Mouse (Mus musculus) forebrain, embryonic 12.5 days (tissue): Measurements from ENCODE around the gene Ccdc85b. TPM values are rescaled to one million over a fixed set of nuclear protein-coding genes. Genes with fewer than 3 reads are reported as not detected.

Source experiments
- ATAC-seq: fragments of 200-750 bp; cut with Nextera tagmentation; 2 replicates; pipeline ENCODE4 v1.8.0; 2017; ENCODE audit warnings: moderate TSS enrichment; ENCODE audit not compliant: low FRiP score
- H3K27ac ChIP-seq: fragments of 300-500 bp; sonication (generic); 2 replicates; pipeline ENCODE4 v1.5.1; 2016; ENCODE audit warnings: mild to moderate bottlenecking
- H3K27me3 ChIP-seq: fragments of 300-500 bp; sonication (generic); 2 replicates; pipeline ENCODE4 v1.6.1; 2016; ENCODE audit warnings: mild to moderate bottlenecking
- H3K36me3 ChIP-seq: fragments of 300-500 bp; sonication (generic); replicated peaks from 2 replicates; pipeline ENCODE4 v1.6.1; 2016; ENCODE audit warnings: mild to moderate bottlenecking
- H3K4me1 ChIP-seq: fragments of 300-500 bp; sonication (generic); 2 replicates; pipeline ENCODE4 v1.6.1; 2016
- H3K4me2 ChIP-seq: fragments of 300-500 bp; sonication (generic); 2 replicates; pipeline ENCODE4 v1.6.1; 2016; ENCODE audit warnings: mild to moderate bottlenecking, moderate library complexity
- H3K4me3 ChIP-seq: fragments of 300-500 bp; sonication (generic); replicated peaks from 2 replicates; pipeline ENCODE4 v1.5.1; 2016; ENCODE audit warnings: mild to moderate bottlenecking
- H3K9ac ChIP-seq: fragments of 300-500 bp; sonication (generic); 2 replicates; pipeline ENCODE4 v1.6.1; 2016; ENCODE audit warnings: mild to moderate bottlenecking
- H3K9me3 ChIP-seq: fragments of 300-500 bp; sonication (generic); 2 replicates; pipeline ENCODE4 v1.6.1; 2016
- WGBS: fragments of 180-500 bp; shearing (Covaris S2); methylation state at CpG from one replicate; pipeline ENCODE4 v1.1.7; 2016; 5-methylcytosine and 5-hydroxymethylcytosine counted together
- polyA plus RNA-seq: library from polyadenylated mRNA; unstranded; fragments of >200 nt; fragmentation: Nextera tagmentation; extraction: Ambion mirVana; gene quantifications from 2 replicates; pipeline ENCODE4 v1.2.1, GENCODE M21; 2016

The Ccdc85b gene
- polyA plus RNA-seq, 1 experiment from 2014 or later, result 9.0 TPM

- H3K27me3 ChIP-seq, result peaks cover 2% of the 10 kb centered on the region; the same call in 1 of the 2 replicates
- no peak for ATAC-seq
- WGBS, result 93% methylated on average over 13 of the region's 13 CpGs
- peaks cover 36% of the 10 kb centered on the region for H3K4me1 ChIP-seq
- peaks cover 20% of the 10 kb centered on the region for H3K36me3 ChIP-seq
- 0 out of 2 replicates have a peak overlapping the region, but pooled peaks have one; percentile 19 for H3K27ac ChIP-seq
- H3K9me3 ChIP-seq, result no peaks in the 10 kb centered on the region
- H3K4me2 ChIP-seq, result peak overlapping the region; percentile 83; the same call in 1 of the 2 replicates
- no peak overlapping the region for H3K4me3 ChIP-seq
- H3K9ac ChIP-seq, result no peak overlapping the region
These were observed 30.9 kb downstream of the Ccdc85b start for GRCm38 (mm10) chr19:5426640-5427290.

DNA sequence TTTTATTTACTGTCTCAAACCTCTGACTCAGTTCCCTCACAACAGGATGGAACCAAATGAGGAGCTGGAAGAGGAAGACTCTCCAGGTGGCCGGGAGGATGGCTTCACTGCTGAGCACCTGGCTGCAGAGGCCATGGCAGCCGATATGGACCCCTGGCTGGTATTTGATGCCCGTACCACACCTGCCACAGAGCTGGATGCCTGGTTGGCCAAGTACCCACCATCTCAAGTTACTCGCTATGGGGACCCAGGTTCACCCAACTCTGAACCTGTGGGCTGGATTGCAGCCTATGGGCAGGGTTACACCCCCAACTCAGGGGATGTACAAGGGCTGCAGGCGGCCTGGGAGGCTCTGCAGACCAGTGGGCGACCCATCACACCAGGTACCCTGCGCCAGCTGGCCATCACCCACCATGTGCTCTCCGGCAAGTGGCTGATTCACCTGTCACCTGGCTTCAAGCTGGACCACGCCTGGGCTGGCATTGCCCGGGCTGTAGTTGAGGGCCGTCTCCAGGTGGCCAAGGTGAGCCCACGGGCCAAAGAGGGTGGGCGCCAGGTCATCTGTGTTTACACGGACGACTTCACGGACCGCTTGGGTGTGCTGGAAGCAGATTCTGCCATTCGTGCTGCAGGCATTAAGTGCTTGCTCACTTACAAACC lies 31.7 kb downstream of the Ccdc85b start:
- ATAC-seq, result no peak
- peaks cover 36% of the 10 kb centered on the region for H3K4me1 ChIP-seq
- peak overlapping the region; percentile 83 for H3K9ac ChIP-seq
- H3K4me3 ChIP-seq, result peak overlapping the region; percentile 69
- 87% methylated on average over 18 of the region's 18 CpGs for WGBS
- peaks cover 25% of the 10 kb centered on the region for H3K36me3 ChIP-seq
- H3K27me3 ChIP-seq, result no peaks in the 10 kb centered on the region
- peak overlapping the region; percentile 83 for H3K4me2 ChIP-seq
- H3K9me3 ChIP-seq, result no peaks in the 10 kb centered on the region
- 0 out of 2 replicates have a peak overlapping the region, but pooled peaks have one; percentile 82 for H3K27ac ChIP-seq

GRCm38 (mm10) chr19:5424782-5425741 lies 32.6 kb downstream of the Ccdc85b start, which contains the start of the genes Drap1 and AI837181:
Gene Drap1, minus strand, starts transcription at chr19:5424979.
Gene AI837181, plus strand, starts transcription at chr19:5425144.
- ATAC-seq, result peak; percentile 93
- H3K4me3 ChIP-seq, result peak within 1 kb of the TSS; percentile 69
- no peaks in the 10 kb centered on the region for H3K9me3 ChIP-seq
- WGBS, result under 1% methylated on average over 69 of the region's 87 CpGs
- H3K4me2 ChIP-seq, result peak within 1 kb of the TSS; percentile 94
- H3K27ac ChIP-seq, result peak within 1 kb of the TSS; percentile 91
- peaks cover 34% of the 10 kb centered on the region for H3K36me3 ChIP-seq
- H3K27me3 ChIP-seq, result no peaks in the 10 kb centered on the region
- H3K4me1 ChIP-seq, result peaks cover 36% of the 10 kb centered on the region
- peak within 1 kb of the TSS; percentile 83 for H3K9ac ChIP-seq

DNA sequence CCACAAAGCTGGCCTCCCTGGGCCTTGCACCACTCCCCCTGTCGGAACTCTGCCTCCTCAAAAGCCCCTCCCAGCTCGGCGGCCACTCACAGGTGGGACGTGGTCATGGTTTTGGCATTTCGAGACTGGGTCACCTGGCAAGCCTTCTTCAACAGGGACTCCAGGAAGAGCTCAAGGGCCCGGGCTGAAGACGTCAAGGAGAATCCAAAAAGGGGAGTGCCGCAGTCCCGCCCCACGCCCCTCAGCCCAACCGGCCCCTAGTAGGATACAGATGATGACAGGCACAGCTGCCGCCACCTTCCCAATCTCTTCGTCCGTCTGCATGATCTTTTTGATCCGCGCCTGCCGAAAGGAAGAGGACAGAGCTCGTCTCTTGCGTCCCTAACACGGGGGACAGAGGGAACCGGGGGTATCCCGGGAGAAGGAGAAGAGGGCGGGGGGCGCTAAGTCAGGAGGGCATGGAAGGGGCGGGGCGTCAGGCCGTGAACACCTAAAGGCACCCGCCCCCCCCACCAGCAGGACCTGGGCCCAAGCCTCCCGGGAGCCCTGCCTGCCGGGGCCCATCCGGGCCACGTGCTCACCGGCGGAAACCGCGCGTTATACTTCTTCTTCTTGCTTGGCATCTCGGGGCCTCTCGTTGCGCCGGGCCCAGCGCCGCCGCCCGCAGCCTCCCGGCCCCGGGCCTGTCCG lies 33.5 kb downstream of the Ccdc85b start:
- H3K27ac ChIP-seq, result peak overlapping the region; percentile 91
- whole genome bisulfite sequencing, result under 1% methylated on average over 39 of the region's 48 CpGs
- H3K36me3 ChIP-seq, result peaks cover 34% of the 10 kb centered on the region
- H3K4me3 ChIP-seq, result peak overlapping the region; percentile 69
- H3K9me3 ChIP-seq, result no peaks in the 10 kb centered on the region
- peak; percentile 67 for ATAC-seq
- peak overlapping the region; percentile 82 for H3K9ac ChIP-seq
- H3K27me3 ChIP-seq, result no peaks in the 10 kb centered on the region
- peak overlapping the region; percentile 94 for H3K4me2 ChIP-seq
- H3K4me1 ChIP-seq, result peaks cover 36% of the 10 kb centered on the region

DNA sequence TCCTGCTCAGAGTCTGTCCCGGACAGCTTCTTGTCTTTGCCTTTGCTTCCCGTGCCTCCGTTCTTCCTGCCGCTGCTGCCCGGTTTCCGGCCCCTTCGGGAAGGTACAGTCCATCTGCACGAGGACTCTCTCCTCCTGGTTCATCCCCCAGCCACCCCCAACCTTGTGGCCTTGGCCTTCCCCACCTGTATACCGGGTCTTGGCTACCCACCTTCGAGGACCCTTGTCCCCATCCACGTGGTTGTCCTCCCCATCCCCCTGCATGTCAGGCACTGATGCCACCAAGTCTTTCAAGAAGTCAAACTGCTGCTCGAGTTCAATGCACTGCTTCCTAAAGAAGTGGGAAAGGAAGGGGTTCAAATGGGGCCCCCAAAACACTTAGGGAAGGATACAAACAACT lies 34.1 kb downstream of the Ccdc85b start:
- H3K36me3 ChIP-seq, result peaks cover 34% of the 10 kb centered on the region
- WGBS, result 74% methylated on average over 12 of the region's 12 CpGs
- H3K27ac ChIP-seq, result peak overlapping the region; percentile 91; the same call in 1 of the 2 replicates

DNA sequence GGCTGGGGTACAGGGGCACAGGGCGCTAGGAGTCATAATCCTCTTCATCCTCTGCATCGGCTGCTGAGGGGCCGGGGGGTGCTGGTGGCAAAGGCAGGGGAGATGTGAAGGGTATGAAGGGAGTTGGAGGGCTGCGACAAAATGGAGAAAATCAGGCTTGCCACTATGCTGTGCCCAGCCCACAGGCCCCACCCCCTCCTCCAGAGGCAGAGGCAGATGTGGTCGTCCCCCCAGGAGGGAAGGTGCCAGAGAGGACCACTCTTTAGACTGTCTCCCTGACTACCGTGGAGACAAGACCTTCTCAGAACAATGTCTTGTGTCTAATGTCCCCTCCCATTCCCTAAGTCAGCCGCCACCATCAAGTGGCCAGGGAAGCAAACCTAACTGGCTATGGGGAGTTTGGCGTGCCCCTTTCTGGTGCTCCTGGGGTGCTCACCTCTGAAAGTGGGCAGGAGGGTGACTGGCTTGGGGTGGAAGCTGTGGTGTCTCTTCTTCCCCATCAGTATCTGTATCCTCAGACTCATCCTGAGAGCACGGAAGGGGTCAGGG lies 34.7 kb downstream of the Ccdc85b start:
- Histone ChIP-seq H3K27ac (0 out of 2 replicates have a peak overlapping the region, but pooled peaks have one; percentile 8), H3K4me1 (peaks cover 36% of the 10 kb centered on the region), H3K9me3 (no peaks in the 10 kb centered on the region), H3K36me3 (peaks cover 36% of the 10 kb centered on the region), H3K4me3 (peak overlapping the region; percentile 69), H3K4me2 (peak overlapping the region; percentile 94), H3K27me3 (no peaks in the 10 kb centered on the region), H3K9ac (peak overlapping the region; percentile 82; the same call in 1 of the 2 replicates)
- no peak for ATAC-seq
- WGBS, result 79% methylated on average over 9 of the region's 9 CpGs

More for the DNA sequence above, 34.1 kb downstream of the Ccdc85b start:
- H3K4me2 ChIP-seq, result peak overlapping the region; percentile 94
- H3K4me3 ChIP-seq, result peak overlapping the region; percentile 69
- H3K27me3 ChIP-seq, result no peaks in the 10 kb centered on the region
- peak overlapping the region; percentile 82 for H3K9ac ChIP-seq
- peaks cover 36% of the 10 kb centered on the region for H3K4me1 ChIP-seq
- no peaks in the 10 kb centered on the region for H3K9me3 ChIP-seq
- ATAC-seq, result no peak

- H3K4me3 ChIP-seq, result no peak overlapping the region
- ATAC-seq, result no peak
These were observed 35.4 kb downstream of the Ccdc85b start for GRCm38 (mm10) chr19:5422267-5422666.

GRCm38 (mm10) chr19:5421784-5422183 lies 35.9 kb downstream of the Ccdc85b start:
- Histone ChIP-seq H3K4me2 (no peak overlapping the region), H3K9ac (0 out of 2 replicates have a peak overlapping the region, but pooled peaks have one; percentile 4), H3K9me3 (no peaks in the 10 kb centered on the region), H3K4me1 (peaks cover 27% of the 10 kb centered on the region), H3K4me3 (no peak overlapping the region), H3K27me3 (no peaks in the 10 kb centered on the region), H3K27ac (no peak overlapping the region), H3K36me3 (peaks cover 33% of the 10 kb centered on the region)
- no peak for ATAC-seq
- 87% methylated on average over 5 of the region's 5 CpGs for WGBS

More at GRCm38 (mm10) chr19:5422267-5422666, 35.4 kb downstream of the Ccdc85b start:
- Histone ChIP-seq H3K9me3 (no peaks in the 10 kb centered on the region), H3K4me2 (no peak overlapping the region), H3K27me3 (no peaks in the 10 kb centered on the region), H3K9ac (0 out of 2 replicates have a peak overlapping the region, but pooled peaks have one; percentile 4), H3K27ac (no peak overlapping the region), H3K4me1 (peaks cover 32% of the 10 kb centered on the region), H3K36me3 (peaks cover 38% of the 10 kb centered on the region)
- WGBS, result 88% methylated on average over 10 of the region's 10 CpGs

DNA sequence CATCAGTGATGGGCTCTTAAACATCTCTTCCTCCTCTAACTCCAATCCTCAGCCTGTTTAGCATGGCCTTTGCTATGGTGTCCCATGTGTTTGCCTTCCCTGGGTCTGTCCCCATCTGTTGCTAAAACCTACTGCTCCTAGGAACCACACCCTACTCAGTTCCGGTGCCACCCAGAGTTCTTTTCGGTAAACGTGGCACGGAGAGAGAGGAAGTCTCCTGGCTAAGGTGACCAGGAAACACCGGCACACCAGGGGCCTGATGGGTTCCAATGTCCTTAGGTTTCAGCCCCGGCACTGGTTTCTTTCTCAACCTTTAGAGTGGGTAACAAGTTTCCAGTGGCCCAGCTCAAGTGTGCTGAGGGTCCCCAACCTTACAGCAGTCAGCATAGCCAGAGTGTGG lies 37.1 kb downstream of the Ccdc85b start:
- H3K9me3 ChIP-seq, result no peaks in the 10 kb centered on the region
- peaks cover 15% of the 10 kb centered on the region for H3K4me1 ChIP-seq
- no peak overlapping the region for H3K27ac ChIP-seq
- H3K36me3 ChIP-seq, result peaks cover 25% of the 10 kb centered on the region
- 93% methylated on average over 6 of the region's 6 CpGs for WGBS
- H3K9ac ChIP-seq, result no peak overlapping the region; the same call in 1 of the 2 replicates
- no peak overlapping the region for H3K4me2 ChIP-seq
- no peaks in the 10 kb centered on the region for H3K27me3 ChIP-seq
- no peak overlapping the region for H3K4me3 ChIP-seq
- no peak for ATAC-seq

- no peak for ATAC-seq
- peaks cover 14% of the 10 kb centered on the region for H3K4me1 ChIP-seq
- 90% methylated on average over 9 of the region's 9 CpGs for WGBS
- H3K36me3 ChIP-seq, result peaks cover 25% of the 10 kb centered on the region
- H3K9ac ChIP-seq, result no peak overlapping the region
- H3K27ac ChIP-seq, result no peak overlapping the region
- no peak overlapping the region for H3K4me2 ChIP-seq
- H3K9me3 ChIP-seq, result no peaks in the 10 kb centered on the region
- no peaks in the 10 kb centered on the region for H3K27me3 ChIP-seq
- no peak overlapping the region for H3K4me3 ChIP-seq
These were observed 38.1 kb downstream of the Ccdc85b start for GRCm38 (mm10) chr19:5419630-5420029.
